Mouse (Mus musculus) heart, postnatal 0 days (tissue): ENCODE results near the gene Cdh24. TPM values are rescaled to one million over a fixed set of nuclear protein-coding genes. Genes with fewer than 3 reads are reported as not detected.

Experiments used
- ATAC-seq: fragments of 200-750 bp; cut with Nextera tagmentation; 2 replicates; pipeline ENCODE4 v1.8.0; 2017; ENCODE audit warnings: low read depth, moderate number of reproducible peaks, moderate library complexity; ENCODE audit not compliant: insufficient read depth
- DNase-seq: peaks from one replicate; pipeline ENCODE4 v3.0.0-alpha.2; 2016; ENCODE audit warnings: low spot score
- H3K27ac ChIP-seq: fragments of 300-500 bp; sonication (generic); 2 replicates; pipeline ENCODE4 v1.5.1; 2014; ENCODE audit warnings: low read depth, mild to moderate bottlenecking
- H3K27me3 ChIP-seq: fragments of 300-500 bp; sonication (generic); 2 replicates; pipeline ENCODE4 v1.6.1; 2014; ENCODE audit warnings: low read length, mixed read lengths; ENCODE audit not compliant: control insufficient read depth, insufficient read depth
- H3K36me3 ChIP-seq: fragments of 300-500 bp; sonication (generic); replicated peaks from 2 replicates; pipeline ENCODE4 v1.6.1; 2014; ENCODE audit warnings: low read length, mixed read lengths; ENCODE audit not compliant: control insufficient read depth, insufficient read depth
- H3K4me1 ChIP-seq: fragments of 300-500 bp; sonication (generic); 2 replicates; pipeline ENCODE4 v1.6.1; 2014; ENCODE audit warnings: antibody characterized with exemption; ENCODE audit not compliant: control insufficient read depth, insufficient read depth
- H3K4me2 ChIP-seq: fragments of 300-500 bp; sonication (generic); 2 replicates; pipeline ENCODE4 v1.6.1; 2014; ENCODE audit warnings: low read depth, mild to moderate bottlenecking, low read length, moderate library complexity
- H3K4me3 ChIP-seq: fragments of 300-500 bp; sonication (generic); 2 replicates; pipeline ENCODE4 v1.5.1; 2014; ENCODE audit warnings: low read depth, low read length
- H3K9ac ChIP-seq: fragments of 300-500 bp; sonication (generic); replicated peaks from 2 replicates; pipeline ENCODE4 v1.6.1; 2014; ENCODE audit warnings: low read depth, low read length, mixed read lengths
- H3K9me3 ChIP-seq: fragments of 300-500 bp; sonication (generic); replicated peaks from 2 replicates; pipeline ENCODE4 v1.6.1; 2016; ENCODE audit warnings: low read length; ENCODE audit not compliant: control insufficient read depth
- CTCF ChIP-seq: IDR thresholded peaks from 2 replicates; pipeline ENCODE4 v1.5.1; 2016; ENCODE audit warnings: antibody characterized with exemption, control low read depth, low read depth
- EP300 ChIP-seq: IDR thresholded peaks from 2 replicates; pipeline ENCODE4 v1.6.1; 2016; ENCODE audit warnings: antibody characterized with exemption, low read depth
- WGBS: fragments of 180-500 bp; shearing (Covaris S2); extraction: QIAGEN DNeasy Blood & Tissue Kit; methylation state at CpG from one replicate; pipeline ENCODE4 v1.1.7; 2014; 5-methylcytosine and 5-hydroxymethylcytosine counted together
- polyA plus RNA-seq: library from polyadenylated mRNA; unstranded; fragments of >200 nt; fragmentation: Nextera tagmentation; extraction: Ambion mirVana; gene quantifications from 2 replicates; pipeline ENCODE4 v1.2.1, GENCODE M21; 2015
- total RNA-seq: library from RNA; depleted of rRNA; stranded (reverse); fragments of >200 nt; gene quantifications from 2 replicates; pipeline ENCODE4 v1.2.3, GENCODE M21; 2014; ENCODE audit warnings: low replicate concordance

Gene Cdh24
- total and polyA plus RNA-seq, 2 experiments from 2014 or later = 0.41 to 6.2 TPM

- TF ChIP-seq CTCF (no peak), EP300 (no peak)
- H3K4me1 ChIP-seq = no peaks in the 10 kb centered on the region
- peak within 1 kb of the TSS; percentile 83 for H3K27ac ChIP-seq
- no peaks in the 10 kb centered on the region for H3K9me3 ChIP-seq
- DNase-seq = peak; percentile 73
- peak; percentile 61 for ATAC-seq
- H3K27me3 ChIP-seq = no peaks in the 10 kb centered on the region
- peak within 1 kb of the TSS; percentile 52 for H3K4me3 ChIP-seq
- peak within 1 kb of the TSS; percentile 62 for H3K4me2 ChIP-seq
- WGBS = under 1% methylated on average over 34 of the region's 39 CpGs
- H3K36me3 ChIP-seq = no peaks in the 10 kb centered on the region
- H3K9ac ChIP-seq = peak within 1 kb of the TSS; percentile 68
Measured at GRCm38 (mm10) chr14:54605752-54606321, 35.3 kb downstream of the Cdh24 start, which contains the start of gene 4931414P19Rik. Gene 4931414P19Rik (minus strand): TSS chr14:54605993.

GRCm38 (mm10) chr14:54603686-54604085 is 37.5 kb downstream of the Cdh24 start:
- H3K9ac ChIP-seq = no peak overlapping the region
- no peaks in the 10 kb centered on the region for H3K36me3 ChIP-seq
- H3K4me3 ChIP-seq = peak overlapping the region; percentile 56
- H3K4me1 ChIP-seq = no peaks in the 10 kb centered on the region
- H3K4me2 ChIP-seq = peak overlapping the region; percentile 52; the same call in 1 of the 2 replicates
- WGBS = 84% methylated on average over 8 of the region's 8 CpGs
- peak overlapping the region; percentile 90 for H3K27ac ChIP-seq
- H3K27me3 ChIP-seq = no peaks in the 10 kb centered on the region
- no peaks in the 10 kb centered on the region for H3K9me3 ChIP-seq
- ATAC-seq = no peak
- TF ChIP-seq CTCF = no peak
- TF ChIP-seq EP300 = no peak
- no peak for DNase-seq

GRCm38 (mm10) chr14:54603038-54603654 is 38.0 kb downstream of the Cdh24 start:
- Histone ChIP-seq H3K4me2 (peak overlapping the region; percentile 52), H3K9ac (peak overlapping the region; percentile 60), H3K36me3 (no peaks in the 10 kb centered on the region), H3K27ac (peak overlapping the region; percentile 90), H3K4me3 (peak overlapping the region; percentile 56), H3K27me3 (no peaks in the 10 kb centered on the region), H3K4me1 (no peaks in the 10 kb centered on the region), H3K9me3 (no peaks in the 10 kb centered on the region)
- WGBS = under 1% methylated on average over 45 of the region's 46 CpGs
- TF ChIP-seq EP300 = no peak
- no peak for TF ChIP-seq CTCF
- peak; percentile 97 for DNase-seq
- ATAC-seq = peak; percentile 100

GRCm38 (mm10) chr14:54602613-54603012 is 38.6 kb downstream of the Cdh24 start:
- ATAC-seq = 0 out of 2 replicates have a peak, but pooled peaks have one; percentile 5
- peak overlapping the region; percentile 52 for H3K4me2 ChIP-seq

GRCm38 (mm10) chr14:54601601-54602000 is 39.6 kb downstream of the Cdh24 start:
- no peak overlapping the region for H3K9ac ChIP-seq
- no peaks in the 10 kb centered on the region for H3K4me1 ChIP-seq
- no peaks in the 10 kb centered on the region for H3K9me3 ChIP-seq
- no peaks in the 10 kb centered on the region for H3K27me3 ChIP-seq
- TF ChIP-seq CTCF (no peak), EP300 (no peak)
- no peaks in the 10 kb centered on the region for H3K36me3 ChIP-seq
- ATAC-seq (no peak), DNase-seq (no peak)
- WGBS = 66% methylated on average over 2 of the region's 2 CpGs
- H3K4me2 ChIP-seq = no peak overlapping the region
- H3K27ac ChIP-seq = no peak overlapping the region
- H3K4me3 ChIP-seq = no peak overlapping the region

More at GRCm38 (mm10) chr14:54602613-54603012, 38.6 kb downstream of the Cdh24 start:
- Histone ChIP-seq H3K9ac (peak overlapping the region; percentile 60; the same call in 1 of the 2 replicates), H3K36me3 (no peaks in the 10 kb centered on the region), H3K4me1 (no peaks in the 10 kb centered on the region), H3K27ac (peak overlapping the region; percentile 90), H3K27me3 (no peaks in the 10 kb centered on the region), H3K9me3 (no peaks in the 10 kb centered on the region), H3K4me3 (peak overlapping the region; percentile 56)
- no peak for DNase-seq
- TF ChIP-seq CTCF = no peak
- no peak for TF ChIP-seq EP300
- 38% methylated on average over 4 of the region's 4 CpGs for WGBS
